In genomic region chr14:45850588-45850987, GRCm38 (mm10) we compare ENCODE assay signal across 14 mouse cellular contexts.
A peak's percentile ranks its signal among the peaks of the same experiment; 100 is the strongest.
DNase-seq lines count a peak whose midpoint lies in the region; ATAC-seq and TF ChIP-seq lines count a peak whose summit lies in the region.
"Had no signal": no experiment of that assay in that cellular context is flagged by ENCODE, and none has a peak within 500 bp of the region (broad histone marks: within the 10 kb centered on the region; RNA-seq: fewer than 3 reads in every experiment).

No protein-coding gene starts in this region.

- H3K9ac ChIP-seq in heart, postnatal 0 days (replicated peaks; ENCODE audit: low read depth, low read length): no peak overlapping the region
- H3K9ac ChIP-seq: embryonic facial prominence, embryonic 15.5 days had no signal

- no peak overlapping the region for H3K4me2 ChIP-seq in heart, postnatal 0 days (ENCODE audit: low read depth, low read length)
- H3K4me2 ChIP-seq: embryonic facial prominence, embryonic 15.5 days had no signal

- no peak overlapping the region for H3K4me3 ChIP-seq in heart, postnatal 0 days (ENCODE audit: low read depth, low read length)
- no peak overlapping the region for H3K4me3 ChIP-seq in layer of hippocampus, adult 2 months
- H3K4me3 ChIP-seq: embryonic facial prominence, embryonic 15.5 days had no signal

- 26% methylated on average over 8 of the region's 8 CpGs for WGBS in heart, postnatal 0 days

- no peak for TF ChIP-seq EP300 in heart, postnatal 0 days (IDR thresholded peaks at IDR 0.05; ENCODE audit: low read depth)

- H3K36me3 ChIP-seq in heart, postnatal 0 days (replicated peaks; ENCODE audit: control insufficient read depth, insufficient read depth, low read length): no peaks in the 10 kb centered on the region
- H3K36me3 ChIP-seq: embryonic facial prominence, embryonic 15.5 days had no signal

- ATAC-seq in heart, postnatal 0 days (ENCODE audit: insufficient read depth, low read depth): peak; percentile 64
- ATAC-seq: hindbrain, embryonic 16.5 days; midbrain, embryonic 16.5 days had no signal

- no peak for TF ChIP-seq CTCF in heart, postnatal 0 days (IDR thresholded peaks at IDR 0.05; ENCODE audit: low read depth)
- no peak for TF ChIP-seq CTCF in layer of hippocampus, adult 2 months (conservative IDR thresholded peaks at IDR 0.05)

- H3K27me3 ChIP-seq in heart, postnatal 0 days (ENCODE audit: control insufficient read depth, insufficient read depth, low read length): no peaks in the 10 kb centered on the region
- H3K27me3 ChIP-seq: embryonic facial prominence, embryonic 15.5 days had no signal

- H3K9me3 ChIP-seq in heart, postnatal 0 days (replicated peaks; ENCODE audit: control insufficient read depth, low read length): no peaks in the 10 kb centered on the region
- H3K9me3 ChIP-seq: embryonic facial prominence, embryonic 15.5 days had no signal

- DNase-seq in adrenal gland, adult (ENCODE audit: inconsistent age in 2 of 2, low spot score in 1 of 2): peak; percentile 19 to 37
- no peak for DNase-seq in adrenal gland, postnatal 4 days (ENCODE audit: low spot score in 2 of 2)
- peak; percentile 20 for DNase-seq in heart, postnatal 0 days (ENCODE audit: low spot score)
- no peak for DNase-seq in heart, adult 11 months
- DNase-seq in ZHBTc4 (ENCODE audit: low read depth, low spot score): peak; percentile 7
- DNase-seq in skeletal muscle tissue, adult 2 months (ENCODE audit: low read depth, low spot score): peak; percentile 7
- no peak for DNase-seq in layer of hippocampus, adult 2 months (ENCODE audit: low spot score in 2 of 2)
- DNase-seq in right cerebral cortex, postnatal 36 days (ENCODE audit: low spot score in 2 of 2): no peak
- DNase-seq: embryo, embryonic 11 days; gastrocnemius, postnatal 10 days; kidney, adult 11 months had no signal

- 0 out of 2 replicates have a peak overlapping the region, but pooled peaks have one; percentile 53 for H3K27ac ChIP-seq in heart, postnatal 0 days (ENCODE audit: low read depth)
- no peak overlapping the region for H3K27ac ChIP-seq in layer of hippocampus, adult 2 months
- H3K27ac ChIP-seq: embryonic facial prominence, embryonic 15.5 days had no signal

- H3K4me1 ChIP-seq in heart, postnatal 0 days (ENCODE audit: control insufficient read depth, insufficient read depth): peaks cover 14% of the 10 kb centered on the region
- H3K4me1 ChIP-seq: embryonic facial prominence, embryonic 15.5 days had no signal

Comparison
In these comparisons a context has a peak if more than half of its experiments do, and no peak if none do; other contexts are left out.
1. DNase-seq: peak in adrenal gland, adult (2 of 2), heart, postnatal 0 days (single experiment), ZHBTc4 (single experiment) and skeletal muscle tissue, adult 2 months (single experiment); none in adrenal gland, postnatal 4 days (0 of 2), heart, adult 11 months (single experiment), layer of hippocampus, adult 2 months (0 of 2) and right cerebral cortex, postnatal 36 days (0 of 2).